Mouse (Mus musculus): ENCODE measurements around the gene Gltp. TPM values are rescaled to one million over a fixed set of nuclear protein-coding genes. Genes with fewer than 3 reads are reported as not detected.
A peak's percentile ranks its signal among the peaks of the same experiment; 100 is the strongest.

Gltp gene
- polyA plus RNA-seq, 1 experiment = 6.3 TPM

- no peak for TF ChIP-seq GATA1 (IDR thresholded peaks at IDR 0.05; ENCODE audit: low read length)
- no peak for TF ChIP-seq TAL1 (IDR thresholded peaks at IDR 0.05; ENCODE audit: low read length)
- Histone ChIP-seq H3K4me1 (ENCODE audit: control insufficient read depth) (peaks cover 7% of the 10 kb centered on the region), H3K9me3 (ENCODE audit: control insufficient read depth, low read length) (no peaks in the 10 kb centered on the region), H3K4me3 (replicated peaks) (no peak overlapping the region), H3K27me3 (ENCODE audit: control insufficient read depth) (peaks cover 44% of the 10 kb centered on the region), H3K36me3 (ENCODE audit: control insufficient read depth) (no peaks in the 10 kb centered on the region)
Measured at GRCm38 (mm10) chr5:114653656-114654437, 36.9 kb downstream of the Gltp start.

GRCm38 (mm10) chr5:114651449-114651848, 39.3 kb downstream of the Gltp start:
- H3K27me3 ChIP-seq (ENCODE audit: control insufficient read depth) = peaks cover 24% of the 10 kb centered on the region
- TF ChIP-seq GATA1 (IDR thresholded peaks at IDR 0.05; ENCODE audit: low read length) (no peak), TAL1 (IDR thresholded peaks at IDR 0.05; ENCODE audit: low read length) (no peak)
- H3K4me1 ChIP-seq (ENCODE audit: control insufficient read depth) = peaks cover 22% of the 10 kb centered on the region

GRCm38 (mm10) chr5:114651002-114651401, 39.8 kb downstream of the Gltp start:
- Histone ChIP-seq H3K27me3 (ENCODE audit: control insufficient read depth) (peaks cover 21% of the 10 kb centered on the region), H3K36me3 (ENCODE audit: control insufficient read depth) (no peaks in the 10 kb centered on the region), H3K4me1 (ENCODE audit: control insufficient read depth) (peaks cover 22% of the 10 kb centered on the region), H3K9me3 (ENCODE audit: control insufficient read depth, low read length) (no peaks in the 10 kb centered on the region), H3K4me3 (replicated peaks) (no peak overlapping the region)
- TF ChIP-seq GATA1 (IDR thresholded peaks at IDR 0.05; ENCODE audit: low read length) (no peak), TAL1 (IDR thresholded peaks at IDR 0.05; ENCODE audit: low read length) (no peak)

More at GRCm38 (mm10) chr5:114651449-114651848, 39.3 kb downstream of the Gltp start:
- no peaks in the 10 kb centered on the region for H3K36me3 ChIP-seq (ENCODE audit: control insufficient read depth)
- H3K9me3 ChIP-seq (ENCODE audit: control insufficient read depth, low read length) = no peaks in the 10 kb centered on the region
- no peak overlapping the region for H3K4me3 ChIP-seq (replicated peaks)

- Histone ChIP-seq H3K27me3 (ENCODE audit: control insufficient read depth) (peaks cover 16% of the 10 kb centered on the region), H3K4me3 (replicated peaks) (no peak overlapping the region), H3K4me1 (ENCODE audit: control insufficient read depth) (peaks cover 22% of the 10 kb centered on the region), H3K9me3 (ENCODE audit: control insufficient read depth, low read length) (no peaks in the 10 kb centered on the region), H3K36me3 (ENCODE audit: control insufficient read depth) (no peaks in the 10 kb centered on the region)
- TF ChIP-seq GATA1 (IDR thresholded peaks at IDR 0.05; ENCODE audit: low read length) (no peak), TAL1 (IDR thresholded peaks at IDR 0.05; ENCODE audit: low read length) (no peak)
Measured at GRCm38 (mm10) chr5:114648728-114649311, 42.0 kb downstream of the Gltp start.

- Histone ChIP-seq H3K9me3 (ENCODE audit: control insufficient read depth, low read length) (no peaks in the 10 kb centered on the region), H3K27me3 (ENCODE audit: control insufficient read depth) (peaks cover 16% of the 10 kb centered on the region), H3K4me3 (replicated peaks) (peak overlapping the region; percentile 47), H3K36me3 (ENCODE audit: control insufficient read depth) (no peaks in the 10 kb centered on the region), H3K4me1 (ENCODE audit: control insufficient read depth) (peaks cover 22% of the 10 kb centered on the region)
- TF ChIP-seq GATA1 (IDR thresholded peaks at IDR 0.05; ENCODE audit: low read length) (no peak), TAL1 (IDR thresholded peaks at IDR 0.05; ENCODE audit: low read length) (no peak)
Measured at GRCm38 (mm10) chr5:114647211-114647974, 43.4 kb downstream of the Gltp start.

GRCm38 (mm10) chr5:114645916-114646315, 44.9 kb downstream of the Gltp start:
- H3K36me3 ChIP-seq (ENCODE audit: control insufficient read depth) = no peaks in the 10 kb centered on the region
- H3K4me1 ChIP-seq (ENCODE audit: control insufficient read depth) = peaks cover 22% of the 10 kb centered on the region
- peaks cover 10% of the 10 kb centered on the region for H3K27me3 ChIP-seq (ENCODE audit: control insufficient read depth)

GRCm38 (mm10) chr5:114644918-114645317, 45.9 kb downstream of the Gltp start:
- no peak for TF ChIP-seq GATA1 (IDR thresholded peaks at IDR 0.05; ENCODE audit: low read length)
- TF ChIP-seq TAL1 (IDR thresholded peaks at IDR 0.05; ENCODE audit: low read length) = no peak
- Histone ChIP-seq H3K36me3 (ENCODE audit: control insufficient read depth) (no peaks in the 10 kb centered on the region), H3K4me1 (ENCODE audit: control insufficient read depth) (peaks cover 17% of the 10 kb centered on the region), H3K27me3 (ENCODE audit: control insufficient read depth) (peaks cover 4% of the 10 kb centered on the region; the same call in 1 of the 2 replicates), H3K9me3 (ENCODE audit: control insufficient read depth, low read length) (no peaks in the 10 kb centered on the region), H3K4me3 (replicated peaks) (no peak overlapping the region)

More at GRCm38 (mm10) chr5:114645916-114646315, 44.9 kb downstream of the Gltp start:
- H3K9me3 ChIP-seq (ENCODE audit: control insufficient read depth, low read length) = no peaks in the 10 kb centered on the region
- no peak overlapping the region for H3K4me3 ChIP-seq (replicated peaks)
- TF ChIP-seq GATA1 (IDR thresholded peaks at IDR 0.05; ENCODE audit: low read length) (no peak), TAL1 (IDR thresholded peaks at IDR 0.05; ENCODE audit: low read length) (no peak)

- Histone ChIP-seq H3K9me3 (ENCODE audit: control insufficient read depth, low read length) (no peaks in the 10 kb centered on the region), H3K4me3 (replicated peaks) (no peak overlapping the region), H3K27me3 (ENCODE audit: control insufficient read depth) (peaks cover 2% of the 10 kb centered on the region; the same call in 1 of the 2 replicates), H3K36me3 (ENCODE audit: control insufficient read depth) (no peaks in the 10 kb centered on the region), H3K4me1 (ENCODE audit: control insufficient read depth) (peaks cover 7% of the 10 kb centered on the region)
- TF ChIP-seq TAL1 (IDR thresholded peaks at IDR 0.05; ENCODE audit: low read length) = no peak
- no peak for TF ChIP-seq GATA1 (IDR thresholded peaks at IDR 0.05; ENCODE audit: low read length)
Measured at GRCm38 (mm10) chr5:114640809-114641208, 50.0 kb downstream of the Gltp start.

- H3K9me3 ChIP-seq (ENCODE audit: control insufficient read depth, low read length) = no peaks in the 10 kb centered on the region
- peaks cover 7% of the 10 kb centered on the region for H3K4me1 ChIP-seq (ENCODE audit: control insufficient read depth)
- TF ChIP-seq TAL1 (IDR thresholded peaks at IDR 0.05; ENCODE audit: low read length) (no peak), GATA1 (IDR thresholded peaks at IDR 0.05; ENCODE audit: low read length) (no peak)
- H3K4me3 ChIP-seq (replicated peaks) = no peak overlapping the region
- no peaks in the 10 kb centered on the region for H3K36me3 ChIP-seq (ENCODE audit: control insufficient read depth)
- H3K27me3 ChIP-seq (ENCODE audit: control insufficient read depth) = peaks cover 2% of the 10 kb centered on the region; the same call in 1 of the 2 replicates
Measured at GRCm38 (mm10) chr5:114639645-114639957, 51.2 kb downstream of the Gltp start.

Data from erythroblast, embryonic 14.5 days (primary cell).